Mouse (Mus musculus) olfactory bulb, adult 2 months (tissue): ENCODE data around the gene Serpinb1c. TPM values are rescaled to one million over a fixed set of nuclear protein-coding genes. Genes with fewer than 3 reads are reported as not detected.
A peak's percentile ranks its signal among the peaks of the same experiment; 100 is the strongest.
"Not testable (repeated sequence)": the region's sequence is repeated elsewhere in the genome, so short reads cannot be mapped to it uniquely, and the experiment has no call there.

ENCODE experiments used
- H3K27ac ChIP-seq: fragments of 200-500 bp; 2 replicates; pipeline ENCODE4 v1.5.1; 2012; ENCODE audit warnings: low read depth, low read length; ENCODE audit not compliant: insufficient read depth
- H3K4me1 ChIP-seq: fragments of 200-500 bp; 2 replicates; pipeline ENCODE4 v1.6.1; 2012; ENCODE audit warnings: low read length; ENCODE audit not compliant: control insufficient read depth, insufficient read depth
- H3K4me3 ChIP-seq: fragments of 200-500 bp; 2 replicates; pipeline ENCODE4 v1.5.1; 2012; ENCODE audit warnings: mild to moderate bottlenecking, low read depth, low read length, moderate library complexity; ENCODE audit not compliant: insufficient read depth
- CTCF ChIP-seq: fragments of 200-500 bp; IDR thresholded peaks from 2 replicates; pipeline ENCODE4 v1.5.1; 2012; ENCODE audit warnings: low read depth, mild to moderate bottlenecking, low read length, moderate library complexity; ENCODE audit not compliant: insufficient read depth
- POLR2A ChIP-seq: fragments of 200-500 bp; IDR thresholded peaks from 2 replicates; pipeline ENCODE4 v1.6.1; 2012; ENCODE audit warnings: mild to moderate bottlenecking, low read depth, low read length, moderate library complexity; ENCODE audit not compliant: insufficient read depth
- WGBS: fragments of 180-500 bp; shearing (Covaris S2); methylation state at CpG from one replicate; pipeline ENCODE4 v1.1.7; 2018; 5-methylcytosine and 5-hydroxymethylcytosine counted together
- polyA plus RNA-seq: library from polyadenylated mRNA; stranded (reverse); fragments of >200 nt; gene quantifications from 2 replicates; pipeline ENCODE4 v1.2.4, GENCODE M21; 2012; ENCODE audit warnings: low replicate concordance; ENCODE audit not compliant: missing spikeins, insufficient read depth, insufficient read length

Serpinb1c gene
- polyA plus RNA-seq, 1 experiment: not detected

- H3K27ac ChIP-seq: no peak overlapping the region
- TF ChIP-seq CTCF: no peak
- no peak for TF ChIP-seq POLR2A
- H3K4me1 ChIP-seq: no peaks in the 10 kb centered on the region
- no peak overlapping the region for H3K4me3 ChIP-seq
Measured at GRCm38 (mm10) chr13:32912770-32913380, 14.9 kb upstream of the Serpinb1c start.

- TF ChIP-seq POLR2A (no peak), CTCF (no peak)
- Histone ChIP-seq H3K4me1 (no peaks in the 10 kb centered on the region), H3K4me3 (no peak overlapping the region), H3K27ac (no peak overlapping the region)
- WGBS: 79% methylated on average over 3 of the region's 3 CpGs
Measured at GRCm38 (mm10) chr13:32908182-32908581, 10.2 kb upstream of the Serpinb1c start.

- 26% methylated on average over 8 of the region's 8 CpGs for WGBS
- Histone ChIP-seq H3K4me1 (no peaks in the 10 kb centered on the region), H3K4me3 (no peak overlapping the region), H3K27ac (no peak overlapping the region)
- TF ChIP-seq POLR2A (no peak), CTCF (peak; percentile 65)
Measured at GRCm38 (mm10) chr13:32903211-32903873, 5.3 kb upstream of the Serpinb1c start.

GRCm38 (mm10) chr13:32902481-32903015 is 4.5 kb upstream of the Serpinb1c start:
- H3K27ac ChIP-seq: no peak overlapping the region
- no peak for TF ChIP-seq POLR2A
- TF ChIP-seq CTCF: no peak
- WGBS: 15% methylated on average over 4 of the region's 4 CpGs
- no peak overlapping the region for H3K4me3 ChIP-seq
- no peaks in the 10 kb centered on the region for H3K4me1 ChIP-seq

GRCm38 (mm10) chr13:32900639-32901038 is 2.6 kb upstream of the Serpinb1c start:
- Histone ChIP-seq H3K27ac (no peak overlapping the region), H3K4me3 (no peak overlapping the region), H3K4me1 (no peaks in the 10 kb centered on the region)
- no peak for TF ChIP-seq CTCF
- no peak for TF ChIP-seq POLR2A
- WGBS: 34% methylated on average over 2 of the region's 2 CpGs

- H3K27ac ChIP-seq, H3K4me1 ChIP-seq, H3K4me3 ChIP-seq: not testable (repeated sequence)
- 93% methylated on average over 2 of the region's 2 CpGs for WGBS
Measured at GRCm38 (mm10) chr13:32899114-32899513, 1.1 kb upstream of the Serpinb1c start.

GRCm38 (mm10) chr13:32896931-32897330 is 1.1 kb downstream of the Serpinb1c start:
- 84% methylated on average over 4 of the region's 4 CpGs for WGBS
- Histone ChIP-seq H3K4me1 (no peaks in the 10 kb centered on the region), H3K27ac (no peak overlapping the region), H3K4me3 (no peak overlapping the region)
- no peak for TF ChIP-seq CTCF
- TF ChIP-seq POLR2A: no peak

- no peak overlapping the region for H3K4me3 ChIP-seq
- no peak overlapping the region for H3K27ac ChIP-seq
- no peaks in the 10 kb centered on the region for H3K4me1 ChIP-seq
- TF ChIP-seq CTCF (no peak), POLR2A (no peak)
Measured at GRCm38 (mm10) chr13:32884755-32885154, 13.3 kb downstream of the Serpinb1c start.

GRCm38 (mm10) chr13:32873862-32874261 is 24.1 kb downstream of the Serpinb1c start:
- 45% methylated on average over 1 of the region's 1 CpGs for WGBS
- Histone ChIP-seq H3K27ac (no peak overlapping the region), H3K4me3 (no peak overlapping the region), H3K4me1 (no peaks in the 10 kb centered on the region)
- TF ChIP-seq POLR2A (no peak), CTCF (no peak)
